Mouse (Mus musculus) brain, adult 2 months (tissue): ENCODE results near the gene Cckbr.
"Not testable (repeated sequence)": the region's sequence is repeated elsewhere in the genome, so short reads cannot be mapped to it uniquely, and the experiment has no call there.

Experiments used
- DNase-seq: peaks from one replicate; pipeline ENCODE4 v3.0.0; 2011; ENCODE audit warnings: low read depth, low spot score

Cckbr gene

GRCm38 (mm10) chr7:105437979-105438772 lies 12.6 kb downstream of the Cckbr start:
- DNase-seq, result peak; percentile 89

- no peak for DNase-seq
These were observed 15.9 kb downstream of the Cckbr start for GRCm38 (mm10) chr7:105441426-105441825.

GRCm38 (mm10) chr7:105445076-105445475 lies 19.5 kb downstream of the Cckbr start:
- no peak for DNase-seq

GRCm38 (mm10) chr7:105453345-105453744 lies 27.8 kb downstream of the Cckbr start:
- not testable (repeated sequence) for DNase-seq

GRCm38 (mm10) chr7:105458546-105458945 lies 33.0 kb downstream of the Cckbr start:
- no peak for DNase-seq

GRCm38 (mm10) chr7:105465505-105465904 lies 40.0 kb downstream of the Cckbr start:
- peak; percentile 92 for DNase-seq

- DNase-seq, result peak; percentile 60
These were observed 47.1 kb downstream of the Cckbr start for GRCm38 (mm10) chr7:105472607-105473006.

- DNase-seq, result no peak
These were observed 49.3 kb downstream of the Cckbr start for GRCm38 (mm10) chr7:105474771-105475315.

GRCm38 (mm10) chr7:105475396-105475949 lies 49.9 kb downstream of the Cckbr start:
- DNase-seq, result peak; percentile 48

- no peak for DNase-seq
These were observed 51.3 kb downstream of the Cckbr start for GRCm38 (mm10) chr7:105476683-105477432.

- no peak for DNase-seq
These were observed 51.8 kb downstream of the Cckbr start for GRCm38 (mm10) chr7:105477433-105477700.

GRCm38 (mm10) chr7:105477841-105478240 lies 52.3 kb downstream of the Cckbr start:
- DNase-seq, result peak; percentile 85

- DNase-seq, result no peak
These were observed 52.8 kb downstream of the Cckbr start for GRCm38 (mm10) chr7:105478344-105478743.

GRCm38 (mm10) chr7:105479232-105479631 lies 53.7 kb downstream of the Cckbr start:
- no peak for DNase-seq

- peak; percentile 67 for DNase-seq
These were observed 54.5 kb downstream of the Cckbr start for GRCm38 (mm10) chr7:105480081-105480480.

- peak; percentile 44 for DNase-seq
These were observed 55.3 kb downstream of the Cckbr start for GRCm38 (mm10) chr7:105480561-105481504.

GRCm38 (mm10) chr7:105481505-105482411 lies 56.2 kb downstream of the Cckbr start, which contains the start of gene Cavin3:
TSS of gene Cavin3 (minus strand) at chr7:105482300.
- peak; percentile 88 for DNase-seq

- DNase-seq, result no peak
These were observed 56.9 kb downstream of the Cckbr start for GRCm38 (mm10) chr7:105482426-105482825.

- DNase-seq, result no peak
These were observed 59.5 kb downstream of the Cckbr start for GRCm38 (mm10) chr7:105485029-105485428.
